Mouse (Mus musculus) lung, adult 2 months (tissue): ENCODE measurements around the gene Ing1.

Experiments
- CTCF ChIP-seq: fragments of 200-500 bp; IDR thresholded peaks from 2 replicates; pipeline ENCODE4 v1.5.1; 2011; ENCODE audit warnings: mild to moderate bottlenecking, low read length, control low read depth; ENCODE audit not compliant: insufficient read depth
- POLR2A ChIP-seq: fragments of 200-500 bp; IDR thresholded peaks from 2 replicates; pipeline ENCODE4 v1.6.1; 2011; ENCODE audit warnings: low read depth, mild to moderate bottlenecking, control low read depth, low read length, borderline replicate concordance; ENCODE audit errors: extremely low read depth

GRCm38 (mm10) chr8:11586374-11586745, 31.0 kb downstream of the Ing1 start:
- TF ChIP-seq POLR2A (no peak), CTCF (no peak)
